Mouse (Mus musculus): ENCODE measurements around the gene Dnpep. TPM values are rescaled to one million over a fixed set of nuclear protein-coding genes. Genes with fewer than 3 reads are reported as not detected.

Dnpep gene
- total and polyA plus RNA-seq, 3 experiments: 35.9 to 59.3 TPM; not detected in 1

- no peaks in the 10 kb centered on the region for H3K79me2 ChIP-seq (ENCODE audit: control insufficient read depth, insufficient read depth, low read length, poor library complexity)
- H3K9ac ChIP-seq (ENCODE audit: control insufficient read depth, low read depth, low read length, poor library complexity, severe bottlenecking): no peak overlapping the region
- peaks cover 3 to 12% of the 10 kb centered on the region in 2 experiments; a peak in 3 of 4 replicates for H3K4me1 ChIP-seq (ENCODE audit: control insufficient read depth in 1 of 2, insufficient read depth in 2 of 2, low read length in 2 of 2)
- no peak overlapping the region for H3K4me3 ChIP-seq (ENCODE audit: control insufficient read depth in 1 of 2, insufficient read depth in 1 of 2, low read depth in 2 of 2, low read length in 2 of 2)
- H3K36me3 ChIP-seq (ENCODE audit: control insufficient read depth in 1 of 2, insufficient read depth in 2 of 2, low read length in 2 of 2): peaks cover 0 to 7% of the 10 kb centered on the region in 2 experiments; a peak in 2 of 4 replicates
- H3K27me3 ChIP-seq (ENCODE audit: control insufficient read depth in 1 of 2, insufficient read depth in 2 of 2, low read length in 2 of 2): no peaks in the 10 kb centered on the region
- no peak for TF ChIP-seq POLR2AphosphoS2 (IDR thresholded peaks at IDR 0.05; ENCODE audit: low read length)
- TF ChIP-seq ZNF384 (IDR thresholded peaks at IDR 0.05; ENCODE audit: low read depth, low read length): no peak
- no peak for TF ChIP-seq MAFK (IDR thresholded peaks at IDR 0.05; ENCODE audit: borderline replicate concordance, low read depth, low read length)
- no peak for TF ChIP-seq ELF1 (IDR thresholded peaks at IDR 0.05; ENCODE audit: low read depth, low read length)
- no peak for TF ChIP-seq CHD2 (IDR thresholded peaks at IDR 0.05; ENCODE audit: low read length)
- TF ChIP-seq MAX (IDR thresholded peaks at IDR 0.05; ENCODE audit: low read length): no peak
- no peak for TF ChIP-seq NRF1 (IDR thresholded peaks at IDR 0.05; ENCODE audit: insufficient read depth, low read depth, low read length, poor library complexity, severe bottlenecking)
- no peak for TF ChIP-seq GABPA (IDR thresholded peaks at IDR 0.05; ENCODE audit: low read depth, low read length)
- no peak for TF ChIP-seq RAD21 (IDR thresholded peaks at IDR 0.05; ENCODE audit: low read depth, low read length)
- no peak for TF ChIP-seq MEF2A (IDR thresholded peaks at IDR 0.05; ENCODE audit: extremely low read depth, insufficient replicate concordance, low read depth, low read length, poor library complexity, severe bottlenecking)
- TF ChIP-seq USF2 (IDR thresholded peaks at IDR 0.05; ENCODE audit: borderline replicate concordance in 1 of 2, insufficient read depth in 1 of 2, low read depth in 1 of 2, low read length in 2 of 2): no peak
- TF ChIP-seq EP300 (IDR thresholded peaks at IDR 0.05; ENCODE audit: low read depth in 1 of 2, low read length in 2 of 2): no peak
- no peak for TF ChIP-seq ZKSCAN1 (IDR thresholded peaks at IDR 0.05; ENCODE audit: low read depth, low read length)
- no peak for TF ChIP-seq ZC3H11A (IDR thresholded peaks at IDR 0.05; ENCODE audit: low read depth, low read length)
- TF ChIP-seq CHD1 (IDR thresholded peaks at IDR 0.05; ENCODE audit: low read depth, low read length): no peak
- no peak for TF ChIP-seq TBP (IDR thresholded peaks at IDR 0.05; ENCODE audit: low read depth, low read length)
- no peak for TF ChIP-seq POLR2A (IDR thresholded peaks at IDR 0.05; ENCODE audit: control insufficient read depth in 1 of 2, insufficient read depth in 1 of 2, low read depth in 1 of 2, low read length in 2 of 2, poor library complexity in 1 of 2)
- no peak for TF ChIP-seq USF1 (IDR thresholded peaks at IDR 0.05; ENCODE audit: low read depth, low read length)
- no peak for TF ChIP-seq GATA1 (IDR thresholded peaks at IDR 0.05; ENCODE audit: low read depth, low read length)
- no peak for DNase-seq (ENCODE audit: low read depth, low spot score)
- no peaks in the 10 kb centered on the region for H3K9me3 ChIP-seq (replicated peaks; ENCODE audit: insufficient read depth, low read length)
- H3K27ac ChIP-seq (ENCODE audit: control insufficient read depth, low read depth, low read length): no peak overlapping the region
These were observed 20.4 kb upstream of the Dnpep start for GRCm38 (mm10) chr1:75338091-75338694.

GRCm38 (mm10) chr1:75337097-75337496, 19.3 kb upstream of the Dnpep start:
- Histone ChIP-seq H3K27ac (ENCODE audit: control insufficient read depth, low read depth, low read length) (no peak overlapping the region), H3K36me3 (ENCODE audit: control insufficient read depth in 1 of 2, insufficient read depth in 2 of 2, low read length in 2 of 2) (peaks cover 0 to 7% of the 10 kb centered on the region in 2 experiments; a peak in 2 of 4 replicates), H3K4me3 (ENCODE audit: control insufficient read depth in 1 of 2, insufficient read depth in 1 of 2, low read depth in 2 of 2, low read length in 2 of 2) (no peak overlapping the region), H3K4me1 (ENCODE audit: control insufficient read depth in 1 of 2, insufficient read depth in 2 of 2, low read length in 2 of 2) (peaks cover 3 to 12% of the 10 kb centered on the region in 2 experiments; a peak in 3 of 4 replicates), H3K9ac (ENCODE audit: control insufficient read depth, low read depth, low read length, poor library complexity, severe bottlenecking) (no peak overlapping the region), H3K79me2 (ENCODE audit: control insufficient read depth, insufficient read depth, low read length, poor library complexity) (no peaks in the 10 kb centered on the region), H3K9me3 (replicated peaks; ENCODE audit: insufficient read depth, low read length) (no peaks in the 10 kb centered on the region), H3K27me3 (ENCODE audit: control insufficient read depth in 1 of 2, insufficient read depth in 2 of 2, low read length in 2 of 2) (no peaks in the 10 kb centered on the region)
- DNase-seq (ENCODE audit: low read depth, low spot score): peak; percentile 30
- TF ChIP-seq ZNF384 (IDR thresholded peaks at IDR 0.05; ENCODE audit: low read depth, low read length) (peak; percentile 57), NELFE (IDR thresholded peaks at IDR 0.05; ENCODE audit: low read depth, low read length) (no peak), GATA1 (IDR thresholded peaks at IDR 0.05; ENCODE audit: low read depth, low read length) (peak; percentile 82), ETS1 (IDR thresholded peaks at IDR 0.05; ENCODE audit: low read depth, low read length) (0 out of 2 replicates have a peak, but pooled peaks have one; percentile 12), EP300 (IDR thresholded peaks at IDR 0.05; ENCODE audit: low read depth in 1 of 2, low read length in 2 of 2) (peak; percentile 51 to 56), NRF1 (IDR thresholded peaks at IDR 0.05; ENCODE audit: insufficient read depth, low read depth, low read length, poor library complexity, severe bottlenecking) (peak; percentile 26; the same call in 1 of the 2 replicates), RCOR1 (IDR thresholded peaks at IDR 0.05; ENCODE audit: low read depth, low read length) (0 out of 2 replicates have a peak, but pooled peaks have one; percentile 14), MAFK (IDR thresholded peaks at IDR 0.05; ENCODE audit: borderline replicate concordance, low read depth, low read length) (no peak), TCF12 (IDR thresholded peaks at IDR 0.05; ENCODE audit: low read depth, low read length) (peak; percentile 52; the same call in 1 of the 2 replicates)

Measured in MEL (cell line).